7 mouse cellular contexts compared by ENCODE assay signal in genomic region chr14:61736384-61737322, GRCm38 (mm10).
A peak's percentile ranks its signal among the peaks of the same experiment; 100 is the strongest.
DNase-seq lines count a peak whose midpoint lies in the region; ATAC-seq and TF ChIP-seq lines count a peak whose summit lies in the region.

No protein-coding gene starts in this region.

- H3K27ac ChIP-seq in midbrain, embryonic 10.5 days (replicated peaks), result peak overlapping the region; percentile 39
- H3K27ac ChIP-seq in midbrain, postnatal 0 days (ENCODE audit: low read depth, low read length), result no peak overlapping the region
- H3K27ac ChIP-seq in hindbrain, postnatal 0 days, result no peak overlapping the region

- H3K27me3 ChIP-seq in midbrain, embryonic 10.5 days (ENCODE audit: low read depth, poor library complexity, severe bottlenecking), result no peaks in the 10 kb centered on the region
- no peaks in the 10 kb centered on the region for H3K27me3 ChIP-seq in midbrain, postnatal 0 days (ENCODE audit: insufficient read depth, low read length)
- no peaks in the 10 kb centered on the region for H3K27me3 ChIP-seq in hindbrain, postnatal 0 days (ENCODE audit: insufficient read depth, low read length)

- no peaks in the 10 kb centered on the region for H3K9me3 ChIP-seq in midbrain, embryonic 10.5 days (replicated peaks)
- no peaks in the 10 kb centered on the region for H3K9me3 ChIP-seq in midbrain, postnatal 0 days (ENCODE audit: low read length)
- no peaks in the 10 kb centered on the region for H3K9me3 ChIP-seq in hindbrain, postnatal 0 days (ENCODE audit: low read length)

- TF ChIP-seq CTCF in midbrain, postnatal 0 days (IDR thresholded peaks at IDR 0.05), result no peak
- TF ChIP-seq CTCF in hindbrain, postnatal 0 days (IDR thresholded peaks at IDR 0.05; ENCODE audit: low read depth), result no peak

- no peaks in the 10 kb centered on the region for H3K36me3 ChIP-seq in midbrain, embryonic 10.5 days
- H3K36me3 ChIP-seq in midbrain, postnatal 0 days (ENCODE audit: insufficient read depth, low read length), result no peaks in the 10 kb centered on the region
- H3K36me3 ChIP-seq in hindbrain, postnatal 0 days (ENCODE audit: insufficient read depth, low read length), result no peaks in the 10 kb centered on the region

- DNase-seq in midbrain, embryonic 10.5 days (ENCODE audit: low spot score), result no peak
- DNase-seq in midbrain, postnatal 0 days (ENCODE audit: low spot score), result no peak
- DNase-seq in embryo, embryonic 9.5 days (ENCODE audit: extremely low spot score), result peak; percentile 31
- DNase-seq in hindbrain, postnatal 0 days (ENCODE audit: low spot score), result no peak
- peak; percentile 67 for DNase-seq in thymus, postnatal 14 days
- no peak for DNase-seq in urinary bladder, postnatal 10 days (ENCODE audit: low spot score)
- no peak for DNase-seq in layer of hippocampus, postnatal 10 days (ENCODE audit: low spot score in 2 of 2)

- H3K9ac ChIP-seq in midbrain, postnatal 0 days (replicated peaks; ENCODE audit: low read length, poor library complexity, severe bottlenecking), result no peak overlapping the region
- no peak overlapping the region for H3K9ac ChIP-seq in hindbrain, postnatal 0 days (replicated peaks; ENCODE audit: low read length)

- no peak overlapping the region for H3K4me2 ChIP-seq in midbrain, postnatal 0 days (ENCODE audit: low read depth, low read length, poor library complexity, severe bottlenecking)
- 0 out of 2 replicates have a peak overlapping the region, but pooled peaks have one; percentile 30 for H3K4me2 ChIP-seq in hindbrain, postnatal 0 days (ENCODE audit: low read depth, low read length)

- 27% methylated on average over 16 of the region's 16 CpGs for WGBS in midbrain, embryonic 10.5 days
- 23% methylated on average over 16 of the region's 16 CpGs for WGBS in midbrain, postnatal 0 days
- 28% methylated on average over 16 of the region's 16 CpGs for WGBS in hindbrain, postnatal 0 days

- no peak for ATAC-seq in midbrain, postnatal 0 days (ENCODE audit: low FRiP score)
- ATAC-seq in hindbrain, postnatal 0 days, result no peak

- H3K4me3 ChIP-seq in midbrain, embryonic 10.5 days, result no peak overlapping the region
- H3K4me3 ChIP-seq in midbrain, postnatal 0 days (ENCODE audit: low read depth, low read length), result no peak overlapping the region
- H3K4me3 ChIP-seq in hindbrain, postnatal 0 days (ENCODE audit: low read length), result no peak overlapping the region

- H3K4me1 ChIP-seq in midbrain, embryonic 10.5 days, result peaks cover 23% of the 10 kb centered on the region
- no peaks in the 10 kb centered on the region for H3K4me1 ChIP-seq in midbrain, postnatal 0 days (ENCODE audit: insufficient read depth, low read length)
- no peaks in the 10 kb centered on the region for H3K4me1 ChIP-seq in hindbrain, postnatal 0 days (ENCODE audit: insufficient read depth, low read length)

Comparison
In these comparisons a context has a peak if more than half of its experiments do, and no peak if none do; other contexts are left out.
1. DNase-seq: peak in embryo, embryonic 9.5 days (single experiment) and thymus, postnatal 14 days (single experiment); none in midbrain, embryonic 10.5 days (single experiment), midbrain, postnatal 0 days (single experiment), hindbrain, postnatal 0 days (single experiment), urinary bladder, postnatal 10 days (single experiment) and layer of hippocampus, postnatal 10 days (0 of 2).